Mouse (Mus musculus): Measurements from ENCODE around the gene Ube2j1.

DNA sequence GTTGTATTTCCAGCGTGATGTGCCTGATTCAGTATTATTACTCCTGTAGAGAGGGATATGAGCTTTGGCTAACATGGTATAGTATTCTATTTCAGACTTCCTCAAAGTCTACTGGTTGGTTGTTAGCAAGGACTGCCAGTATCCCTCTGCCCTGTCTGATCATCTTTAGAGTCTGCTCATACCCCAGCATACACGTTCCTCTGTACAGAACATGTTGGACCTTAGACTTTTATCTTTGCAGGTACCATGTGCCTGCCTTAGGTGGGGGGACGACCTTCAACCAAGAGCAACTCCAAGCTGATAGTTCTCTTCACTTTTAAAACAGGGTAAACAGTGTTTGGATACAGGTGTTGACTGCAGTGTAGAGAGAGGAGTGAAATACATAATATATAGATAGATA, 29.1 kb upstream of the Ube2j1 start:
- TF ChIP-seq CTCF (IDR thresholded peaks at IDR 0.05; ENCODE audit: low read depth, low read length), result no peak
- TF ChIP-seq POLR2A (IDR thresholded peaks at IDR 0.05; ENCODE audit: extremely low read depth, insufficient read depth, low read length), result no peak
